Mouse (Mus musculus) stomach, embryonic 16.5 days (tissue): ENCODE measurements around the gene S100a2. TPM values are rescaled to one million over a fixed set of nuclear protein-coding genes. Genes with fewer than 3 reads are reported as not detected.
A peak's percentile ranks its signal among the peaks of the same experiment; 100 is the strongest.

Source experiments
- ATAC-seq: fragments of 200-750 bp; cut with Nextera tagmentation; 2 replicates; pipeline ENCODE4 v1.8.0; 2017; ENCODE audit warnings: moderate number of reproducible peaks, moderate TSS enrichment; ENCODE audit not compliant: insufficient read depth, low FRiP score
- H3K27ac ChIP-seq: fragments of 300-500 bp; sonication (generic); 2 replicates; pipeline ENCODE4 v1.5.1; 2014; ENCODE audit warnings: low read length
- H3K27me3 ChIP-seq: fragments of 300-500 bp; sonication (generic); 2 replicates; pipeline ENCODE4 v1.6.1; 2014; ENCODE audit warnings: low read length, control low read depth, mixed read lengths; ENCODE audit not compliant: control insufficient read depth, insufficient read depth
- H3K36me3 ChIP-seq: fragments of 300-500 bp; sonication (generic); 2 replicates; pipeline ENCODE4 v1.6.1; 2014; ENCODE audit warnings: low read length; ENCODE audit not compliant: control insufficient read depth, insufficient read depth
- H3K4me1 ChIP-seq: fragments of 300-500 bp; sonication (generic); 2 replicates; pipeline ENCODE4 v1.6.1; 2014; ENCODE audit warnings: low read length, control low read depth, mixed read lengths; ENCODE audit not compliant: control insufficient read depth, insufficient read depth
- H3K4me2 ChIP-seq: fragments of 300-500 bp; sonication (generic); 2 replicates; pipeline ENCODE4 v1.6.1; 2014; ENCODE audit warnings: low read depth, low read length, mixed read lengths
- H3K4me3 ChIP-seq: fragments of 300-500 bp; sonication (generic); replicated peaks from 2 replicates; pipeline ENCODE4 v1.5.1; 2014; ENCODE audit warnings: mild to moderate bottlenecking, low read length
- H3K9ac ChIP-seq: fragments of 300-500 bp; sonication (generic); 2 replicates; pipeline ENCODE4 v1.6.1; 2014; ENCODE audit warnings: low read length
- H3K9me3 ChIP-seq: fragments of 300-500 bp; sonication (generic); replicated peaks from 2 replicates; pipeline ENCODE4 v1.6.1; 2016; ENCODE audit warnings: low read length, control low read depth; ENCODE audit not compliant: control insufficient read depth
- WGBS: fragments of 180-500 bp; shearing (Covaris S2); extraction: QIAGEN DNeasy Blood & Tissue Kit; methylation state at CpG from one replicate; pipeline ENCODE4 v1.1.7; 2014; 5-methylcytosine and 5-hydroxymethylcytosine counted together
- polyA plus RNA-seq: library from polyadenylated mRNA; unstranded; fragments of >200 nt; fragmentation: Nextera tagmentation; extraction: Ambion mirVana; gene quantifications from 2 replicates; pipeline ENCODE4 v1.2.1, GENCODE M21; 2015

Gene S100a2
- polyA plus RNA-seq, 1 experiment from 2014 or later, result 0.93 TPM

DNA sequence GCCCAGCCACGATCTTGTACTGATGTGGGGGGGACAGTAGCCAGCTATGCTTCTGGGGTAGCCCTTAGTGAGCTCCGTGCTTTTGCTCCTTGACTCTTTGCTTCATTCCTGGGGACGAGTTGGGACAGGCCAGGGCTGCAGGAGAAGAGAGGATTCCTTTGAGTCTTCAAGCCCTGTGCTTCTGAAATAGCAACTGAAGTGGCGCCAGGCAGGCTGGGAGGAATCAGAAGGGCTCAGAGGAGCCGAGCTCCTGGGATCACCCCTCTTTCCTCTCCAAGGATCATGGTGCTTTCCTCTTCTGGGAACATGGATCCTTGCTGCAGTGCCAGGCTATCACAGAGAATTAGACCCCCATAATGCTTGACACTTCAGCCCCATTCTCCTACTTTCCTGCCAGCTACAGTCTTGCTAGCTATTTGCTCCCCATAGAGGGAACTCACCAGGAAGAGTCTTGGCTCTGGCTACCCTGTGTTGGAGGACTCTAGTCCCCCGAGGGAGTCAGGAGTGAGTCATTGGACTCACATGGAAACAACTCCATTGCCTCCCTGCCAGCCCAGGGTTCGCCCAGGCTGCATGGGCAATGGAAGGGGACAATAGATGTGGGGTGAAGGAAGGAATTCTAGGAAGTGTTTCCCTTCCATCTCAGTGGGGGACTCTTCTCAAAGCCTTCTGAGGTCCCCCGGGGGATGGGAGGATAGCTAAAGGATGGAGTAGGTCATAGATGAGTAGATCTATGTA, 10.6 kb downstream of the S100a2 start:
- no peaks in the 10 kb centered on the region for H3K27me3 ChIP-seq
- H3K36me3 ChIP-seq, result no peaks in the 10 kb centered on the region
- no peak overlapping the region for H3K4me2 ChIP-seq
- no peak overlapping the region for H3K4me3 ChIP-seq
- no peaks in the 10 kb centered on the region for H3K9me3 ChIP-seq
- H3K9ac ChIP-seq, result no peak overlapping the region
- H3K4me1 ChIP-seq, result peaks cover 33% of the 10 kb centered on the region
- ATAC-seq, result no peak
- H3K27ac ChIP-seq, result no peak overlapping the region; the same call in 1 of the 2 replicates
- 73% methylated on average over 8 of the region's 8 CpGs for WGBS

- Histone ChIP-seq H3K36me3 (no peaks in the 10 kb centered on the region), H3K9me3 (no peaks in the 10 kb centered on the region), H3K4me2 (no peak within 1 kb of the TSS), H3K9ac (no peak within 1 kb of the TSS), H3K4me1 (peaks cover 37% of the 10 kb centered on the region), H3K27ac (no peak within 1 kb of the TSS; the same call in 1 of the 2 replicates), H3K27me3 (no peaks in the 10 kb centered on the region), H3K4me3 (no peak within 1 kb of the TSS)
- 76% methylated on average over 11 of the region's 11 CpGs for WGBS
- no peak for ATAC-seq
Measured at GRCm38 (mm10) chr3:90601486-90602110, 11.6 kb downstream of the S100a2 start, which contains the start of gene Gm42674. Gene Gm42674 (plus strand): TSS chr3:90601904.

- H3K4me3 ChIP-seq, result no peak within 1 kb of the TSS
Measured at GRCm38 (mm10) chr3:90603623-90604022, 13.6 kb downstream of the S100a2 start, which contains the start of gene S100a4. Gene S100a4 (plus strand): TSS chr3:90603771.

DNA sequence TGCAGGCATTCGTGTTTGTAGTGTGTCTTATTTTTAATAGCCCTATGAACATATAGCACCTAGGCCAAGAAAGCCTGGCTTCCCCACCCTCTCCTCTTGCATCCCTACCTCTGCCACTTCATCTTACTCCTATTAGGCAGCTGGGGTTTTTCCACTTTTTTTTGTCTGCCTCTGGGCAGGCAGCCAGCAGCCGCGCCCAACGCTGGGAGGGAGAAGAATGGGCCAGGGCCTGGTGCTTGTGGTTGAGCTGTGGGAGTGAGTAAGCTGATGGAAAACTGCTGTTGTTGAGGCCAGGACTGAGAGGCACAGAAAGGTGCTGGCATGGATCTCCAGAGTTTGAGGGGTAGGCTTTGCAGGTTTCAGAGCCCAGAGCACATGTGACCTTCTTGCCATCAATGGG, 14.4 kb downstream of the S100a2 start:
- WGBS, result 11% methylated on average over 4 of the region's 4 CpGs
- Histone ChIP-seq H3K9ac (no peak overlapping the region; the same call in 1 of the 2 replicates), H3K4me1 (peaks cover 37% of the 10 kb centered on the region), H3K4me2 (no peak overlapping the region), H3K27ac (peak overlapping the region; percentile 89), H3K27me3 (no peaks in the 10 kb centered on the region), H3K4me3 (no peak overlapping the region), H3K36me3 (no peaks in the 10 kb centered on the region), H3K9me3 (no peaks in the 10 kb centered on the region)
- ATAC-seq, result peak; percentile 86

More at GRCm38 (mm10) chr3:90603623-90604022, 13.6 kb downstream of the S100a2 start, which contains the start of gene S100a4:
- H3K9ac ChIP-seq, result no peak within 1 kb of the TSS; the same call in 1 of the 2 replicates
- peaks cover 37% of the 10 kb centered on the region for H3K4me1 ChIP-seq
- no peaks in the 10 kb centered on the region for H3K36me3 ChIP-seq
- H3K27ac ChIP-seq, result peak within 1 kb of the TSS; percentile 89
- H3K4me2 ChIP-seq, result no peak within 1 kb of the TSS
- H3K9me3 ChIP-seq, result no peaks in the 10 kb centered on the region
- ATAC-seq, result no peak
- no peaks in the 10 kb centered on the region for H3K27me3 ChIP-seq
- WGBS, result 41% methylated on average over 3 of the region's 3 CpGs

GRCm38 (mm10) chr3:90605049-90605448, 15.0 kb downstream of the S100a2 start:
- H3K9ac ChIP-seq, result no peak overlapping the region
- peaks cover 37% of the 10 kb centered on the region for H3K4me1 ChIP-seq
- WGBS, result 71% methylated on average over 3 of the region's 3 CpGs
- H3K36me3 ChIP-seq, result no peaks in the 10 kb centered on the region
- H3K4me3 ChIP-seq, result no peak overlapping the region
- peak overlapping the region; percentile 89 for H3K27ac ChIP-seq
- H3K9me3 ChIP-seq, result no peaks in the 10 kb centered on the region
- H3K27me3 ChIP-seq, result no peaks in the 10 kb centered on the region
- ATAC-seq, result no peak
- no peak overlapping the region for H3K4me2 ChIP-seq

DNA sequence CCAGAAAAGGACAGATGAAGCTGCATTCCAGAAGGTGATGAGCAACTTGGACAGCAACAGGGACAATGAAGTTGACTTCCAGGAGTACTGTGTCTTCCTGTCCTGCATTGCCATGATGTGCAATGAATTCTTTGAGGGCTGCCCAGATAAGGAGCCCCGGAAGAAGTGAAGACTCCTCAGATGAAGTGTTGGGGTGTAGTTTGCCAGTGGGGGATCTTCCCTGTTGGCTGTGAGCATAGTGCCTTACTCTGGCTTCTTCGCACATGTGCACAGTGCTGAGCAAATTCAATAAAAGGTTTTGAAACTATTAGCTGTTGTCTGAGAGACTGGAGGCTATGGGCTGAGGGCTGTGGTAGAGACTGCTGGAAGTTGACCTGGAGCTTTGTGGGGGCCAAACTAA, 15.7 kb downstream of the S100a2 start:
- Histone ChIP-seq H3K27ac (peak overlapping the region; percentile 89), H3K4me2 (no peak overlapping the region), H3K27me3 (no peaks in the 10 kb centered on the region), H3K36me3 (no peaks in the 10 kb centered on the region), H3K9ac (no peak overlapping the region), H3K4me1 (peaks cover 31% of the 10 kb centered on the region), H3K4me3 (no peak overlapping the region), H3K9me3 (no peaks in the 10 kb centered on the region)
- no peak; the same call in 1 of the 2 replicates for ATAC-seq
- 72% methylated on average over 2 of the region's 2 CpGs for WGBS

DNA sequence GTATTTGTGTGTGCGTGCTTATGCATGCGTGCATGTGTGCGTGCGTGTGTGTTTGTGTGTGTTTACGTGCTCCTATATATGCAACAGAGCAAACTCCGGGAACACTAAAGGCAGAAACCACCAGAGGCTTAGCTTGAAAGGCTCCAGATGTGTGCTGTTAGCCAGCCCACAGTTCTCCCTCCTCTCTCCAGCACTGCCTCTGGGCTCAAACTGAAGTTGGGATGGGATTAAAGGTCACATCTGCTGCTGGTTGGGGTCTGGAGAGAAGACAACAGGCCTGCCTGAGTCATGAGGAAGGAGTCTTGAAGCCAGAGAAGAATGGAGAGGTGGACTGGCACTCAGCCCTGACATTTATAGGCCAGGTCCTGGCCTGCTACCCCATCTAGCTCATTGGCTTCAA, 16.1 kb downstream of the S100a2 start:
- Histone ChIP-seq H3K9me3 (no peaks in the 10 kb centered on the region), H3K4me3 (no peak overlapping the region), H3K36me3 (no peaks in the 10 kb centered on the region), H3K9ac (no peak overlapping the region), H3K27me3 (no peaks in the 10 kb centered on the region), H3K27ac (peak overlapping the region; percentile 89), H3K4me2 (no peak overlapping the region), H3K4me1 (peaks cover 29% of the 10 kb centered on the region)
- 67% methylated on average over 6 of the region's 6 CpGs for WGBS
- peak; percentile 71 for ATAC-seq

DNA sequence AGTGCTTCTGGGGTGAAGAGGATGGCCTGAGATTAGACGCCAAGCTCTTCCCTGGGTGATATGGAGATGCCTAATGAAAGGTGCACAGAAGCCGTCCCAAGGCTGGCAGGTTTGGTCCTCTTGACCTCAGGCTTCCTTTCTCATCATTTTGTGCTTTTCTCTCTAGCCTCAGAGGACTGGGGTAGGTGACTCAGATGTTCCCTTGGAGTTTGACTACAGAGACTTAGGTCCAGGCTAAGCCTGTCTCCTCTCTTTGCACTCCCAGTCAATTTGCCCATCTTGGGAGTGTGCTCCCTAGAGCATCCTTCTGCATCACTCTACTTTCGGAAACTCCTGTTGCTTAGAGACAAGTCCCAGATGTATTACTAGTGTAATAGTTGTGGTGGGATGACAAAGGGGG, 17.3 kb downstream of the S100a2 start:
- no peaks in the 10 kb centered on the region for H3K9me3 ChIP-seq
- H3K4me1 ChIP-seq, result peaks cover 31% of the 10 kb centered on the region
- no peak for ATAC-seq
- H3K27ac ChIP-seq, result no peak overlapping the region
- H3K36me3 ChIP-seq, result no peaks in the 10 kb centered on the region
- no peaks in the 10 kb centered on the region for H3K27me3 ChIP-seq
- WGBS, result 90% methylated on average over 3 of the region's 3 CpGs
- H3K4me2 ChIP-seq, result no peak overlapping the region
- H3K4me3 ChIP-seq, result no peak overlapping the region
- H3K9ac ChIP-seq, result no peak overlapping the region

GRCm38 (mm10) chr3:90608223-90608622, 18.2 kb downstream of the S100a2 start, which contains the start of gene S100a5:
Gene S100a5 (plus strand): TSS chr3:90608523.
- WGBS, result 50% methylated on average over 3 of the region's 3 CpGs

More at GRCm38 (mm10) chr3:90608223-90608622, 18.2 kb downstream of the S100a2 start, which contains the start of gene S100a5:
- Histone ChIP-seq H3K36me3 (no peaks in the 10 kb centered on the region), H3K9me3 (no peaks in the 10 kb centered on the region), H3K4me2 (no peak within 1 kb of the TSS), H3K4me1 (peaks cover 34% of the 10 kb centered on the region), H3K9ac (0 out of 2 replicates have a peak within 1 kb of the TSS, but pooled peaks have one; percentile 0), H3K27ac (no peak within 1 kb of the TSS), H3K27me3 (no peaks in the 10 kb centered on the region), H3K4me3 (no peak within 1 kb of the TSS)
- ATAC-seq, result no peak
